Mouse (Mus musculus) left cerebral cortex, postnatal 10 days (tissue): ENCODE measurements around the gene Hikeshi. TPM values are rescaled to one million over a fixed set of nuclear protein-coding genes. Genes with fewer than 3 reads are reported as not detected.

Source experiments
- DNase-seq, 2 experiments: peaks; one replicate each; pipeline ENCODE4 v3.0.0; 2021 to 2022; ENCODE audit warnings: low spot score in 2 of 2, mixed read lengths in 1 of 2; ENCODE audit errors: extremely low spot score in 1 of 2
- intact Hi-C: fragments of 180-260 bp; cut with DNase I; formaldehyde crosslinking; loops from one replicate; pipeline ENCODE4 v1.15.1; 2025
- total RNA-seq, 2 experiments: library from RNA; stranded (reverse); gene quantifications; 2 replicates each; pipeline ENCODE4 v1.2.3; 2021

Gene Hikeshi
- total RNA-seq = 10 to 100 TPM; 76.8 to 94.9 TPM

DNA sequence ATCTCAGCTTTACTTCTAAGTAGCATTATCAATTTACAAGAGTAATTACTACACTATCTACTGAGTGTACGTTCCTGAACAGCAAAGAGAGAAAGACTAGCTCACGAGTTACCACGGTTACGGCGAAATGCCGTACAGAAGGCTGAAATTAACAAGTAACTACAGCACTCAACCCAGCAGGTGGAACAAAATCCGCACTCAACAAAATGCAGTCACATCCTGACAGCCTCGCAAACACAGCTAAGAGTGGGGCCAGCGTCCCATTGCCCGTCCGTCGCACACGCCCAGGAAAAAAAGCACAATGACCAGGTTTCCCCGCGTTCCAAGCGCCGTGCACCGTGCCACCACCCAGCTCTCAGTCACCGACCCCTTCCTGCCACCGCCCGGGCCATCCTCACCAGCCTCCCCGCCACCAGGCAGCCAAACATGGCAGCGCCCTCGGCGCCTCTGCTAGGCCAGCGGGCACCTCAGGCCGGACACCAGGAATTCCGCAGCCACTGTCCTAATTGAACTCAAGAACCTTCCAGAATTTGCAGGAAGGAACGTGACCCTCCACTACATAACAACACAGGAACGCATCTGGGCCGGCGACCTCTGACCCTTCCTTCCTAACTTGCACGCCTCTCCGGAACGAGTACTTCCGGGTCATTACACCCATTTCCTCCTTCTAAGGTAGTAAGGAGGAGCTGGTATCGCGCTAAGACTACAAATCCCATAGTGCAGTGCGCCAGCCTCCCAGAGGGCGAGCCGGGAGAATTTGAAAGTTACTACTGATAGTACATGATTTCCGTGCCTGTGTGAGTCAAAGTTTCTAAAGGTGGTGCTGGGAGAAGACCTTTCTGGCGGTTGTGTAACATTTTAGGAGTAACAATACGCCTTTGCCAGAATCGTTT is at the start of gene Hikeshi:
TSS of gene Hikeshi (minus strand) at position 634 of the 893 bp plus-strand sequence.
- intact Hi-C loops = no loop called here
- DNase-seq = peak; percentile 96 to 97

DNA sequence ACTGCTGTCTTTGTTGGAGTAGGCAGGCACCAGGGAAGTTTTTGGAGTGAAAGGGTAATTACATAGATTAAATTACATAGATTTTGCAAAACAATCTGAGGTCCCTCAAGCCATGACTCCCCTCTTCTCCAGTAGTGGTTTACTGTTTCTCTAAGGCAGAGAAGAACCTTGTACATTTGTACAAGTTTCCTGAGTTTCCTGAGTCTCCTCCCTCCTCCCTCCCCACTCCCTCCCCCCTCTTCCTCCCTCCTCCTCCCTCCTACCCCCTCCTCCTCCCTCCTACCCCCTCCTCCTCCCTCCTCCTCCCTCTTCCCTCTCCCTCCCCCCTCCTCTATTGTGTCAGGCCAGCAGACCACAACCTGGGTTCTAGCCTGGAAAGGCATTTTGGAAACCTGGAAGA is 43.4 kb upstream of the Hikeshi start:
- no peak for DNase-seq
- intact Hi-C loops = no loop called here

DNA sequence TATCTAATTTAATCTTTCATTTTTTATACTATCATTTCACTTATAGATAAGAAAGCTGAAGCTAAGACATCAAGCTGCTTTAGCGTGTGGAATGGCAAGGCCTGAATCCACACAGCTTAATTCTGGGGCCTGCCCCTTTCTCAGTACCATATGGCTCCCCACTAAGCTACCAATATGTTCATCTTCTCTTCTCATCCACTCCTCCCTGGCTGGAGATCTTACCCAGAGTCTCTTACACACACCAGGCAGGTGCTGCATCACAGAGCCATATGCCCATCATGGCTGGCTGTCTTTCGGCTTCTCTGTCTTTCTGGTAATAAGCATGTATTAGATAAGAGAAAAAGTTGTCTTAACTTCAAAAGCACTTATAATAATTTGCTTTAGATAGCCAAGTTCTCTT is 42.4 kb upstream of the Hikeshi start:
- no peak for DNase-seq
- intact Hi-C loops = no loop called here

DNA sequence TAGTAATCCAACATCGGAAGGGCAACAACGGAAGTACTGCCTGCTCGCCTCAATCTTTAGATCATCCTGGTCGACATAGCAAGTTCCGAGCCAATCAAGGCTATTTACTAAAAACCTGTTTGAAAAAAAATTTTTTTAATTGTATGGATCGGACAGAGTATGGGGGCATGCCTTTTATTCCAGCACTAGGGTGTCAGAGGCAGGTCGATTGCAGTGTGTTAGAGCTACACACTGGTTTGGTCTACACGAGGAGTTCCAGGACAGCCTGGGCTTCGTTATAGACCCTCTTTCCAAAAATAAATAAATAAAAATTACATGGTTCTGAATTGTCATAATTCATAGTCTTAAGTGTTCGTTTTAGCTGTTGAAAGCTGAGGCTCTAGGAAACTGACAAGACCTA is 40.6 kb upstream of the Hikeshi start:
- intact Hi-C loops = no loop called here

DNA sequence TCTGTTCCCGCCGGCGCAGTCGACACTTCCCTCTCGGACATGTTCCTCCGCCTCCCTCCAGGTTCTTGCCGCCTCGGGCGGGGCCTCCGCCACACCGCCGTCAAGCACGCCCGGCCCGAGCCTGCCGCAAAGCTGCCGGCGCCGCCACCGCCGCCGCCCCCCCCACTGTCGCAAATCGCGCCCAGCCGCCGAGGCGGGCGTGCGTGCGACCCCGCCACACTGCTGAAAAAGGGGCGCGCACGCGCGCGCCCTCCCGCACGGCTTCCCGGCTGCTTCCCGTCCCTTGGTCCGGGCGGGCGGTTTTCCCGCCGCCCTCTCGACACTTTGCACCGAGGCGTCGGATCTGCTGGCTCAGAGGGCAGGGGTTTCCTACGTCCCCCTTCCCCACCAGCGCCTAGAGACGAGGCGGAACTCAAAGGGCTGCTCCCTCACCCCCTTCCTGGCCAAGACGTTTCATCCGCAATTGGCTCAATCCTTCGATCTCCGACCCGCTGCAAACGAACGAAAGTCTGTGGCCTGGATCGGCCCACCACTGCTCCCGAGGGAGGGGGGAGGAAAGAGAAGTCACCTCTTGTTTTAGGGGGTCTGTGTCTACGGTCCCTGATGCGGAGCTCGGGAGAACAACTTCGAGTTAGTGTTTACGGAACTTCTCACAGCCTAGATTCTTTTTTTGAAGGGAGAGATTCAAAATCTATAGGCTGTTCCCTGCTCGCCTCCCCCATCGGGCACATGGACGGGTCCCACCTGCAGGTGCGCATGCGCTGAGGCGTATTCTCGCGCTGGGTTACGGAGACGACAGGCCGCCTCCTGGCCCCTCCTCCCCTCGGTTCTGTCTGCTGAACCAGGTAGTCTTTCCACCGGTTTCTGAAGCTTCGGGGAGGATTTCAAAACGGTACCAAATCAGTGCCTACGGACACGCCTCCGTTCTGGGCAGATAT is 39.8 kb upstream of the Hikeshi start, which contains the start of gene Eed:
TSS of gene Eed (minus strand) at position 499 of the 938 bp plus-strand sequence.
- DNase-seq = peak; percentile 91 to 98
- intact Hi-C loops = no loop called here

More for the DNA sequence above, 40.6 kb upstream of the Hikeshi start:
- no peak for DNase-seq

DNA sequence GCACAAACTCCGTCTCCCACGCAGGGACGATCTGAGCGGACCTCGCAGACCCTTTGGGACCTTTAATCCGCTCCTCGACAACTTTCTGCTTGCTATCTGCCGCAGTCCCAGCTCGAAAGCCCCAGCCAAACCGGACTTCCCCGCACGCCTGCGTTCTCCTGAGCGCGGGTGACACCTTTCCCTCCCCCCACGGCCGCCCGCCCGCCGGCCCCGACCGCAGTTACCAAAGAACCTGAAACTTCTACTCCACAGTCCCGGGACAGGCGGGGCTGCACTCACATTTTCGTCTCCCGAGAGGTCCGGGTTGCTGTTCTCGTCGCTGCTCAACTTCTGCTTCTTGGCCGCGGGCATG is 39.1 kb upstream of the Hikeshi start:
- intact Hi-C loops = no loop called here
- no peak for DNase-seq

DNA sequence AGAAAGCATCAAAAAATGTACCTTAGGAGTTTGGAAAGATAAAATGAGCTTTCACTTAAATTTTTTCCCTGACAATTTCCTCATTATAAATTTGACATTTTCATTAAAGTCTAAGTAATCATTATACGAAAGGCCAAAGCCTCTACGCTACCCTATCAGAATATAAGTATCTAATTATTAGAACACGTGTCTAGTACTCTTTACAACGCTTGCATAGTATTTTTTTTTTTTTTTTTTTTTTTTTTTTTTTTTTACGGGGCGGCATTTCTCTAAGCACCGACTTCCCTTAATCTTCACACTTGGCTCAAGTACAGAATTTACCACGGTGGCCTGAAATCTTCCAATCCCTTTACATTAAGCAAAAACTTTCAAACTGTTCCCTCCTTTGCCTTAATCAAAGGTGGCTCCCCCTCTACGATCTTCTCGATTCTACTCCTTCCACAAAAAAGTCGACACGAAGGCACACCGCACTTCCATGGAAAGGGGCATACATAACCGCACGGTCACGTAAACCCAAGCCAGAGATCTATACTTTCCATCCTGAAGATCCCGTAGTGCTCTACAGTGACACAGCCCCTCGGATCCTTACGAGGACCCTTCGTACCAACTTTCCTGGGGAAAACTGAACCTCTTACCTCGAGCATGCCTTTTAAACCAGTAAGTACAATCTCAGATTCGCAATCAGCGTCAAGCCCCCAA is 38.6 kb upstream of the Hikeshi start:
- intact Hi-C loops = no loop called here
- DNase-seq = peak in 1 of 2 experiments; percentile 7

DNA sequence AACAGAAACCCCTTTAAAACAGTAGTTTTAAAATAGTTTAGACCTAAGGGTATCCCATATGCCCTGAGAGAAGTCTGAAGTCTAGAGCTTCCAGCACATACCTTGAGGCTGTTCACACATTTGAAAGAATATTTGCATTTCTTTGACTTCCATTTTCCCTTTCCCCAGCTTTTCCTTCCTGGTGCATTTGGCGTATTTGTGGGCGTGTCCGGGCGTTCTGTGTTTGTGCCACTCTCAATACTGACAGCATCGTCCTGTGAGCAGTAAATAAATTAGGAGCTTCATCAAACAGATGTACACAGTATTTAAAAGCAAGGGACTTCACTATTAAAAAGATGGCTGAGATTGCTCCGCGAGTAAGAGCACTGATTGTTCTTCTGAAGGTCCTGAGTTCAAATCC is 35.8 kb upstream of the Hikeshi start:
- intact Hi-C loops = no loop called here
- no peak for DNase-seq

DNA sequence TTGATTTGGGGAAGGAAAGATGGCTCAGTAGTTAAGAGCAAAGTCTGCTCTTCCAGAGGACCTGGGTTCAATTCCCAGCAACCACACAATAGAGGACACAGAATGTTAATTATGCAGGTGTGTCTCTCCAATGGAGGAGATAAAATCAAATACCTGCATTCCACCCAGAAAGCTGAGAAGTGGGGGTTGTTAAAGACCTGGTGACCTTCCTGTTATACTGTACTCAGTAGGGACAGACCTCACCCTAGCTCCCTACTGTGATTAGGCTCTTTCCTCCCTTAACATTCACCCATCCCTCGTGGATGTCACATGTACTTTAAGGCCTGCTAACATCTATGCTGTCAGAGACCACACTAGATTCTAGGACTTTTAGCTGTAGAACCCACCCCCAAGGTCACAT is 34.6 kb upstream of the Hikeshi start:
- DNase-seq = no peak
- intact Hi-C loops = no loop called here

DNA sequence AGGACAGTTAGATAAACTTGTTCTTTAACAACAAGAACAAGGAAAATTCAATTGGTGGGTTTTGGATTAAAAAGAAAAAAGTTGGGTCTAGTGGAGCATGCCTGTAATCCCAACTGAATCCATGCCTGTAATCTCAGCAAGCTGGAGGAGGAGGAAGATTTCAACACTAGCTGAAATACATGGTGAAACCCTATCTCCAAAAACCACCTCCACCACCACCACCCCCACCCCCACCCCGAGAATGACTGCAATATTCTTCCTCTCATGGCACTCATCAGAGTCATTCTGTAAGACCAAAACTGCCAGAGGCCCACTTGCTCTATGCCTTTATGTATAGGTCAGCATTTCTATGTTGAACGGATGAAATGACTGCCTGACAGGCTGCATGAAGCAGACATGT is 26.2 kb upstream of the Hikeshi start:
- intact Hi-C loops = no loop called here
- DNase-seq = no peak

DNA sequence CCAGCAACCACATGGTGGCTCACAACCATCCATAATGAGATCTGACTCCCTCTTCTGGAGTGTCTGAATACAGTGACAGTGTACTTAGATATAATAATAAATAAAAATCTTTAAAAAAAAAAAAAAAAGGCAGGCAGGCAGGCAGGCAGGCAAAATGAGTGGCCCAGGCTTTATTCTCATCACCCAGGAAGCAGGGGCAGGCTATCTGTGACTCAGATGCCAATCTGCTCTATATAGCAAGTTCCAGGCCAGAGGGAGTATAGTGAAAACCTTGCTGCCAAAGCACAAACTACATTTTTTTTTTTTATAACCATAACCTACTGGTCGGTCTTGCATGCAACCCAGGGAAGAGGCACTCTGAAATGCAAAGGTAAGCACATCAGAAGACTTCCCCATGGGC is 25.8 kb upstream of the Hikeshi start:
- DNase-seq = no peak
- intact Hi-C loops = no loop called here

DNA sequence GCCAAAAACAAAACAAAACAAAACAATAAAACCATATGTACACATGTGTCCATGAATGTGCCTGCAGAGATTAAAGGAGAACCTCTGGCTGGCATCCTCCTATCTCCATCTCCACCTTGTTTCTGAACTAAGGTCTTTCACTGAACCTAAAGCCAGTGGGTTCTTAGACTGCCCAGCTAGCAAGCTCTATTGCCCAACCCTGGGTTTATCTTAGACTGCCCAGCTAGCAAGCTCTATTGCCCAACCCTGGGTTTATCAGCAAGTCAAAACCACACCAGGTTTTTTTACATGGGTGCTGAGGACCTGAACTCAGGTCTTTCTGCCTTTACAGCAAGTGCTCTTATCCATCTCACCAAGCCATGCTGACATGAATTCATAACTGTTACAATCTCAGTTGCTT is 22.1 kb upstream of the Hikeshi start:
- DNase-seq = no peak
- intact Hi-C loops = no loop called here

DNA sequence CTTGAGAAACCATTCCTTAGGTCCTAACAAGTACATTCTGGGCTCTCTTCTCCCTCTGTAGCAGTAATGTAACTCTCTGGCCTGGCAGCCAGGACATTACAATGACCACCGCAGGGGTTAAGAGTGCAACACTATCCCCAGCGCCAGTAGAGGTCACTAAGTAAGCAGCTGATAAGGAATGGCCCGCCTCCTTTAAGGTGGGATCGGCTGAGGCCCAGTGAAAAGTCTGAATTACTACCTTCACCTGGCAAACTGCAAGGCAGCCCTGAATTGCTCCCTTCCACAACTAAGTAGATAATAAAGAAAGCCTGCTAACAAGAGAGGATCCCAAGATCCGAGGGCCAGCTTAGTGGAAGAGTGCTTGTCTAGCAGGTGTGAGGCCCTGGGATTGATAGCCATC is 16.3 kb upstream of the Hikeshi start:
- intact Hi-C loops = no loop called here
- DNase-seq = no peak

DNA sequence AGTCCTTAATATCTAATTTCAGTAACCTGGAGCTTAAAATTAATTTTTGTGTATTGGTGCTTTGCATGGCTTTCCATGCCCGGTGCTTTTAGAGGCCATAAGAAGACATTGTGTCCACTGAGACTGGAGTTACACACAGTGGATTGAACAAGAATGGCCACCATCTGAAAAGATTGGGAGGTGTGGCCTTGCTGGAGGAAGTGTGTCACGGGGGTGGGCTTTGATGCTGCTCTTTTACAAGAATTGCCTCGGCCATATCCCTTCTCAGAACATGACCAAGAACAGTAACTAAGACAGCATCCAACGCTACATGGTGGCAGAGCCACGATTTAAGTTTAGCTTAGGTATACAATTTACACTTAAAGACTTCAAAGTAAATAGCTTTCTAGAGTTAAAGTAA is 13.3 kb upstream of the Hikeshi start:
- intact Hi-C loops = no loop called here
- no peak for DNase-seq

DNA sequence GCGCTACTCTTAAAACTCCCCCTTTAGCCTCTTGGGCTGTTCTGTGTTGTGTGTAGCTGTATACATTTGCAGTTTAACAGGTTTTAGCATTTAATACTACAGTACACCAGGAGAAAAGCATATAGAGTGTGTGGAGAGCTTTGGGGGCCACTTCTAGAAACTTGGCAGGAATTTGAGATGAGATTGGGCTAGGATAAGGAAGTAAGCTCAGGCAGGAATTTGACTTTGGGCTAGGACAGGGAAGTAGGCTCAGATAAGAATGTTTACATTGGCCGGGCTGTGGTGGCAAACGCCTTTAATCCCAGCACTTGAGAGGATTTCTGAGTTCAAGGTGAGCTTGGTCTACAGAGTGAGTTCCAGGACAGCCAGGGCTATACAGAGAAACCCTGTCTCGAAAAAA is 8.4 kb upstream of the Hikeshi start:
- intact Hi-C loops = no loop called here
- DNase-seq = no peak

DNA sequence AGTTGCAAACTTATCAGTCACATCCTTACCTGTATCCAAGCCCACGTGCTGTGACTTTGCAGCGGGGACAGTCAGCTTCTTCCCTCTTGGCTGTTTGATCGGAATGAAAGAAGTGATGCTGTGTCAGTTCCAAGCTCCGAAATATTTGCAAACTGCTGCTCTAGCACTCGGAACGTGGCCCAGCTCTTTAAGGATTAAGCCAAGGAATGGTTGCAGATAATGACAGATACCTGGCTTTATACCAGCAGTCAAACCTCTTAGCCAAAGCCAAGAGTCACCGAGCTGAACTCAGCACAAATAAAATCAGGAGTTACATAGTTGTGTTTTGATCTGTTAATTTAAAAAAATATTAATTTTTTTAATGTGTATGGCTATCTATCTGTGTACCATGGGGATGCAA is 7.0 kb upstream of the Hikeshi start:
- DNase-seq = no peak
- intact Hi-C loops = no loop called here

DNA sequence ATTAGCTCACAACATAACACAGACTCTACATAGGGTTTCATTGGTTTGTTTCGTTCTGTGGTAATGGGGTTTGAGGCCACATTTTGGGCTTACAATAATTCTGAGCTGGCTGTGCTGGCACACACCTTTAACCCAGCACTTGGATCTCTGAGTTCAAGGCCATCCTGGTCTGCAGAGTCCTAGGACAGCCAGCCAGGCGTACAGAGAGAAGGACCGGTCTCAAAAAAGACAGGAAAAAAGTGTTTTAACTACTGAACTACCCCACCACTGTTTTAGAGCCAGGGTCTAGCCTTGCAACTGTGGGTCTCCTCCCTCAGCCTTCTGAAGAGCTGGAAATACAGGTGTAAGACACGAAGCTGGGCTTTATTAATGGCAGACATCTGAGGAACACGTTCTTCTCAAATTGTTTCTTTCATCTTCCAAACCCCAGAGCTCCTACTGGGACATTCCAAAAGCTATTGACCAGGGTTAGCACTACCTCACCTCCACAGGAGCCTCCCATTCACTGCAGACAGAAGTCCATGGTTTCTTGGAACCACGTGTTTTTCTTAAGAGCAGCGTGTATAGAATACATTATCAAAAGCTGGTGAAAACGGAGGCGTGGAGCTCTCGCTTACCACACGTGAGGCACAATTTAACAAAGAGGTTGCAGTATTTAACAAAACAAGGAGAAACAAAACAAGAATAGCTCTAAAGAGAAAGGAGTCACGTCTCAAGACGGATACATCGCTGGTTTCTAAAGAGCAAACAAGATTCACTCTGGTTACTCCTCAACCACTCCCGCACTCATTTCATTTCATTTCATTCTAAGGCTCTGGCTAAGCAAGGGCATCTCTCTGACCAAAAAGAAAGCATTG is 1.3 kb downstream of the Hikeshi start:
- no peak for DNase-seq
- intact Hi-C loops = no loop called here

DNA sequence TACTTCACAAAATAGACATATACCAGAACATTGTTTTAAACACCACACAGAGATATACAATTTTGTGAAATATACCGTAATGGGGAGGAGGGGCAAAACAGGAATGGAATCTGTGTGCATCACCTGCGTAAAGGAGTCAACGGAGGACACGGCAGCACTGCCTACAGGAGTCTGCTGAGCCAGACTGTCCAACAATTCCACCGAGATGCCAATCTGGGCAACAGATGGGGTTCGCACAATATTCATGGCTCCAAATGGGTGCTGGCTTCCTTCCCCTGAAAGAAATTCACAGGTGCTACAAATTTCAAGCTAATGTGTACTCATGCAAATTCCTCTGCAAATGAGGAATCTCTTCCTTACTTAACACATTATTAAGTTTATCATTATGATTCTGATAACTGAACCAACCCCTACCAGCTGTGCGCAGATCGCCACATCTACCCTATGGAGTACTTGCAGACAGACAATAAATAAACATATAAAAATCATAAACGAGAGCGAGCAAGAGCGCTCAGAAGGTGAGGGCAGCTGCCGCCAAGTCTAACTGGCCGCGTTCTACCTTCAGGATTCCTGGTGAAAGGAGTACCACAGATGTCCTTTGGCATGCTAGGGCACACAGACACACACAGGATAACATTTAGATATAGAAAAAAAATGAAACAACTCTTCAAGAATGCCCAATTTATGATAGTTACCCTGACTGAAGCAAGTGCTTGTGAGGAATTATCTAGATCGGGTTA is 17.4 kb downstream of the Hikeshi start:
- intact Hi-C loops = no loop called here

More for the DNA sequence above, 17.4 kb downstream of the Hikeshi start:
- peak; percentile 36 to 79 for DNase-seq
